Mouse (Mus musculus) stomach, postnatal 0 days (tissue): ENCODE results near the gene Kcnj14.

ENCODE experiments used
- CTCF ChIP-seq: IDR thresholded peaks from 2 replicates; pipeline ENCODE4 v1.5.1; 2016; ENCODE audit warnings: antibody characterized with exemption, low read depth, mild to moderate bottlenecking, moderate library complexity
- EP300 ChIP-seq: optimal IDR thresholded peaks from 2 replicates; pipeline ENCODE3; 2016; ENCODE audit warnings: antibody characterized with exemption

- TF ChIP-seq CTCF (no peak), EP300 (no peak)
Observed at GRCm38 (mm10) chr7:45869787-45870186, 45.2 kb upstream of the Kcnj14 start.
